Mouse (Mus musculus): Measurements from ENCODE around the gene Sult2b1. TPM values are rescaled to one million over a fixed set of nuclear protein-coding genes. Genes with fewer than 3 reads are reported as not detected.

The Sult2b1 gene
- polyA plus RNA-seq, 1 experiment from 2014 or later: 1.4 TPM

DNA sequence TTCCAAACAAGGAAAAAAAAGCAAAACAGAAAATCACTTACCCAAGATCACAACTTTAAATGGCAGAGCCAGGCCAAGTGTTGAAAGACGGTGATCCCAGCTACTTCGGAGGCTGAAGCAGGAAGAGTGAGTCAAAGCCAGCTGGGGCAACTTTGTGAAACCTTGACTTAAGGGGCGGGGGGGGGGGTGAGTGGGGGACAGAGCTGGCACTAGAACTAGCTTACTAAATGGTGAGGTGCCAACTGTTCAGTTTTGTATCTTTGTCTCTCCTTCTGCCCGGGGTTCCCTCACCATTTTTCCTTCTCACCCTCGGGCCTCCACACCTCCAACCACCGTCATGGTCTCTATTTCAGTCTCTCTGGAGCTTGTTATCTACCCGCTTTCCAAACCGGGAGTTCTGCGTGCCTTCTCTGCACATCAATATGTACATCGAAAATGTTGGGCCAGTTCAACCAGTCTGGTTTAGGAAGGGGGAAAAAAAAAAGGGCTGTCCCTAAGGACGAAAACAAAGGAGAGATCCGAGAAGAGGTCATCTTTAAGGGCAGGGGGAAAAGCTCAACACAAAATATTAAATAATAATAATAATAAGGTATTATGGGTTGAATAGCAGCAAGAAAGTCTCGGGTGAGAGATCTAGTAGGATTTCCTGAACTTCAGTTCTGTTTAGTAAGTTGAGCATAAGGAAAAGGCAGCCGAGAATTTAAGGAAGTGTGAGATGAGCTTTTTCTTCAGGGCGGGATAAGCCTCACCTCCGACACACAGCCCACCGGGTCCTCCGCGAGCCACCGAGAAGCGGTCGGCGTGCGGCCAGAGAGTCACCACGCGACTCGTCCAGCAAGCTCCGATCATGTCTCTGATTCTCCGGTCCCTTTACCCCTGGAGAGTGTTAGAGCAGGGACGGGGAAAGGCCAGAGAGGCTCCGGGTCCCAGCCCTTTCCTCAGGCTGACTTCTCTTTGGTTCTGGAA lies 67.2 kb downstream of the Sult2b1 start:
- no peak for DNase-seq (ENCODE audit: low spot score)
- WGBS: 10% methylated on average over 31 of the region's 31 CpGs
- H3K27ac ChIP-seq (ENCODE audit: low read depth, low read length): 0 out of 2 replicates have a peak overlapping the region, but pooled peaks have one; percentile 51
- peaks cover 19% of the 10 kb centered on the region for H3K36me3 ChIP-seq (ENCODE audit: control insufficient read depth, insufficient read depth, low read length)
- peak overlapping the region; percentile 62 for H3K4me2 ChIP-seq (ENCODE audit: low read depth, low read length, severe bottlenecking)
- H3K9ac ChIP-seq (ENCODE audit: low read length): peak overlapping the region; percentile 89
- ATAC-seq (replicated peaks; ENCODE audit: low FRiP score): peak; percentile 13
- no peaks in the 10 kb centered on the region for H3K27me3 ChIP-seq (ENCODE audit: control insufficient read depth, insufficient read depth, low read length)
- peak overlapping the region; percentile 92 for H3K4me3 ChIP-seq (ENCODE audit: low read depth, low read length)
- no peaks in the 10 kb centered on the region for H3K9me3 ChIP-seq (ENCODE audit: control insufficient read depth, low read length)
- peaks cover 25% of the 10 kb centered on the region for H3K4me1 ChIP-seq (replicated peaks; ENCODE audit: control insufficient read depth, insufficient read depth, low read length)

DNA sequence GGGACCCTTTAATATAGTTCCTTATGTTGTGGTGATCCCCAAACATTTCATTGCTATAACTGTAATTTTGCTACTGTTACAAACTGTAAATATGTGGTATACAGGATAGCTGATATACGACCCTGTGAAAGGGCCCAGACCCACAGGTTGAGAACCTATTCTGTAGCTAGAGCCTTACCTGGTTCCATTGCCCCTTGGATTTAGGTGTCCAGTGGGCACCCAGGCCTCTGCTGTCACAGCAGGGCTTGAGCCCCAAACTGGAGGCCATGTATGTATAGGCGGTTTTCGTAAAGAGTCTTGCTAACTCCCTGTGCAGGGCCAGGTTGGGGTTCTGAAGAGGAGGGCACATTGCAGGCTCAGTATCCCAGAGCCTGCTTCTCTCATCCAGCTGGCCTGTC lies 68.0 kb downstream of the Sult2b1 start:
- no peaks in the 10 kb centered on the region for H3K9me3 ChIP-seq (ENCODE audit: control insufficient read depth, low read length)
- DNase-seq (ENCODE audit: low spot score) (no peak), ATAC-seq (replicated peaks; ENCODE audit: low FRiP score) (no peak)
- H3K4me3 ChIP-seq (ENCODE audit: low read depth, low read length): peak overlapping the region; percentile 92; the same call in 1 of the 2 replicates
- peaks cover 25% of the 10 kb centered on the region for H3K4me1 ChIP-seq (replicated peaks; ENCODE audit: control insufficient read depth, insufficient read depth, low read length)
- no peaks in the 10 kb centered on the region for H3K27me3 ChIP-seq (ENCODE audit: control insufficient read depth, insufficient read depth, low read length)
- H3K27ac ChIP-seq (ENCODE audit: low read depth, low read length): no peak overlapping the region
- H3K9ac ChIP-seq (ENCODE audit: low read length): no peak overlapping the region
- WGBS: 87% methylated on average over 3 of the region's 3 CpGs
- H3K36me3 ChIP-seq (ENCODE audit: control insufficient read depth, insufficient read depth, low read length): peaks cover 21% of the 10 kb centered on the region
- H3K4me2 ChIP-seq (ENCODE audit: low read depth, low read length, severe bottlenecking): no peak overlapping the region; the same call in 1 of the 2 replicates

DNA sequence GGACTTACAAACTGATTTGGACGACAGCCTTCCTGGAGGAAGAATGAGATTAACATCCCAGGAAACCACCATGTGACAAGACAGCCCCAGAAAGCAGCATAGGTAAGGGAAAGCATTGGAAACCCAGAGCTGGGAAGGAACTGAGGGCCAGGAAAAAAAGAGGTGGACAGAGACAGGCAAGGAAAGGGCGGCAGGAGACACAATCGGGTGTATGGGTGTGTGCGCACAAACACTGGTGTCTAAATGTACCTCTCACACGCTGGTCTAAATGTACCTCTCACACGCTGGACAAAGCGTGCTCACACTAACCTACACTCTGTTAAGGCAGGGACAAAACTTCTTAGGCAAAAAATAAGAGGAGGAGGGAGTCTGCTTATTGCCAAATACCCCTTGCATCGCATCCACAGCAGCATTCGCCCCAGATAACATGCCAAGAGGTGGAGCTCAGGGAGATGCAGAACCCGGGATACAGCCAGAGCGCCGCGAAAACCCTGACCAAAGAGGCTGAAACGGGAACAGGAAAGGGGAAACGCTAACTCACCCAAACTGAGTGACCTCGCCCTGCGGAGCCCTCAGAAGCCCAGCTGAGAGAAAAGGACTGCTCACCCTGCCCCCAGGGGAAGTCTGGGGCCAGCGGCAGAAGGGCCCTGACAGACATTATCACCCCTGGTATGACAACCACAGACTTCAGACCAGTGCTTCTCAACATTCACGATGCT lies 68.6 kb downstream of the Sult2b1 start:
- peaks cover 21% of the 10 kb centered on the region for H3K36me3 ChIP-seq (ENCODE audit: control insufficient read depth, insufficient read depth, low read length)
- peaks cover 25% of the 10 kb centered on the region for H3K4me1 ChIP-seq (replicated peaks; ENCODE audit: control insufficient read depth, insufficient read depth, low read length)
- ATAC-seq (replicated peaks; ENCODE audit: low FRiP score): no peak
- peak overlapping the region; percentile 85; the same call in 1 of the 2 replicates for H3K4me2 ChIP-seq (ENCODE audit: low read depth, low read length, severe bottlenecking)
- no peak overlapping the region for H3K27ac ChIP-seq (ENCODE audit: low read depth, low read length)
- H3K27me3 ChIP-seq (ENCODE audit: control insufficient read depth, insufficient read depth, low read length): no peaks in the 10 kb centered on the region
- DNase-seq (ENCODE audit: low spot score): peak; percentile 52
- H3K9ac ChIP-seq (ENCODE audit: low read length): no peak overlapping the region
- H3K4me3 ChIP-seq (ENCODE audit: low read depth, low read length): peak overlapping the region; percentile 60; the same call in 1 of the 2 replicates
- no peaks in the 10 kb centered on the region for H3K9me3 ChIP-seq (ENCODE audit: control insufficient read depth, low read length)
- WGBS: 88% methylated on average over 19 of the region's 19 CpGs

DNA sequence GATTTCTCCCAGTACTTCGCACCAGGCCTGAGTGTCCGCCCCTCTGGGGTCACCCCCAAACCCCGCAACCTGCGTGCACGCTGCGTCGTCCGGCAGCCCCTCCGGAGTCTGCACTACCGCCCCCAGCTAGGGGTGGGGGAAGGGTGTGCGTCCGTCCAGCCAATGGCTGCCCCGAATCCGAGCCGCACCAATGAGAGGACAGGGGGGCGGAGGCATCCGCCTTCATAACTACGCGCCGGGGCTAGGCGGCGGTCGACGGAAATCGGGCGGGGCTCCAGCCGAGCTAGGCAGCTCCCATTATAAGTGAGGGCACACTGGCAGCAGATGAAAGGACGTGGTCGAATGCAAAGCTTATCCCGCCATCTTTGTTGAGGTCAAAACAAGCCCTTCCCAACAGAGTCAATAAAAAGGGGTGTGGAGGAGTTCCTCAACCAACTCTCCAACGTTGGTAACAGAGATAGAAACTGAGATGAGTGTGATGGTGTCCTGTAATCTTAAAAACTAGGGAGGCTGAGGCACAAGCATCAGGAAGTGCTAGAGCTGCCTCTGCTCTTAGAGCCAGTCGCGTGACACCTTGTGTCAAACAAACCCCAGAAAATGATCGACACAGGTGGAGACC lies 69.3 kb downstream of the Sult2b1 start, which contains the start of gene Rpl18:
Rpl18 (plus strand) TSS at position 368 of the 619 bp plus-strand sequence.
- Histone ChIP-seq H3K4me1 (replicated peaks; ENCODE audit: control insufficient read depth, insufficient read depth, low read length) (peaks cover 25% of the 10 kb centered on the region), H3K4me3 (ENCODE audit: low read depth, low read length) (peak within 1 kb of the TSS; percentile 60), H3K27me3 (ENCODE audit: control insufficient read depth, insufficient read depth, low read length) (no peaks in the 10 kb centered on the region), H3K9me3 (ENCODE audit: control insufficient read depth, low read length) (no peaks in the 10 kb centered on the region), H3K9ac (ENCODE audit: low read length) (peak within 1 kb of the TSS; percentile 62), H3K4me2 (ENCODE audit: low read depth, low read length, severe bottlenecking) (peak within 1 kb of the TSS; percentile 85), H3K27ac (ENCODE audit: low read depth, low read length) (0 out of 2 replicates have a peak within 1 kb of the TSS, but pooled peaks have one; percentile 21), H3K36me3 (ENCODE audit: control insufficient read depth, insufficient read depth, low read length) (peaks cover 26% of the 10 kb centered on the region; the same call in 1 of the 2 replicates)
- WGBS: 8% methylated on average over 34 of the region's 34 CpGs
- ATAC-seq (replicated peaks; ENCODE audit: low FRiP score) (peak; percentile 92), DNase-seq (ENCODE audit: low spot score) (peak; percentile 97)

DNA sequence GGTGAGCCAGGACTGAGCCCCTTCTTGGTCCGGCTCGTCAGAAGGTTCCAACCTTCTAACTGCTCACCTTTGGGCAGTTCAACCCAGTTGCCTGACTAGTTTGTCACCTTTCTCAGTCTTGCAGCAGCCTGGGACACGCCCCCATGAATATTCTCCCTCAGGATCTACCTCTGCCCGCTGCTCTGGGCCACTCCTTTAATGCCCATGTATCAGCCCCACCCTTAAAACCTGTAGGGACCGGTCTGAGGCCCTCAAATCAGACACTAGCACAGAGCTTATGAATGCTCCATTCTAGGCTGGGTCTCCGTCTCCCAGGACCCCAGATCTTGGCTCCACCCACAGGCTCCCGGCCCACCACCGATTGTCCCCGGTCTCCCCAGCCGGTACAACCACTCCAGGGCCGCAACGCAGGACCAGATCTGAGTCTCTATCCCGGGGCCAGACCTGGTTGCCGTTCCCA lies 69.8 kb downstream of the Sult2b1 start:
- no peak for DNase-seq (ENCODE audit: low spot score)
- no peaks in the 10 kb centered on the region for H3K9me3 ChIP-seq (ENCODE audit: control insufficient read depth, low read length)
- WGBS: 12% methylated on average over 14 of the region's 14 CpGs
- peak overlapping the region; percentile 62 for H3K9ac ChIP-seq (ENCODE audit: low read length)
- H3K4me2 ChIP-seq (ENCODE audit: low read depth, low read length, severe bottlenecking): peak overlapping the region; percentile 85
- no peak for ATAC-seq (replicated peaks; ENCODE audit: low FRiP score)
- H3K27me3 ChIP-seq (ENCODE audit: control insufficient read depth, insufficient read depth, low read length): no peaks in the 10 kb centered on the region
- H3K4me1 ChIP-seq (replicated peaks; ENCODE audit: control insufficient read depth, insufficient read depth, low read length): peaks cover 25% of the 10 kb centered on the region
- H3K4me3 ChIP-seq (ENCODE audit: low read depth, low read length): peak overlapping the region; percentile 60
- H3K36me3 ChIP-seq (ENCODE audit: control insufficient read depth, insufficient read depth, low read length): peaks cover 23% of the 10 kb centered on the region; the same call in 1 of the 2 replicates
- no peak overlapping the region for H3K27ac ChIP-seq (ENCODE audit: low read depth, low read length)

DNA sequence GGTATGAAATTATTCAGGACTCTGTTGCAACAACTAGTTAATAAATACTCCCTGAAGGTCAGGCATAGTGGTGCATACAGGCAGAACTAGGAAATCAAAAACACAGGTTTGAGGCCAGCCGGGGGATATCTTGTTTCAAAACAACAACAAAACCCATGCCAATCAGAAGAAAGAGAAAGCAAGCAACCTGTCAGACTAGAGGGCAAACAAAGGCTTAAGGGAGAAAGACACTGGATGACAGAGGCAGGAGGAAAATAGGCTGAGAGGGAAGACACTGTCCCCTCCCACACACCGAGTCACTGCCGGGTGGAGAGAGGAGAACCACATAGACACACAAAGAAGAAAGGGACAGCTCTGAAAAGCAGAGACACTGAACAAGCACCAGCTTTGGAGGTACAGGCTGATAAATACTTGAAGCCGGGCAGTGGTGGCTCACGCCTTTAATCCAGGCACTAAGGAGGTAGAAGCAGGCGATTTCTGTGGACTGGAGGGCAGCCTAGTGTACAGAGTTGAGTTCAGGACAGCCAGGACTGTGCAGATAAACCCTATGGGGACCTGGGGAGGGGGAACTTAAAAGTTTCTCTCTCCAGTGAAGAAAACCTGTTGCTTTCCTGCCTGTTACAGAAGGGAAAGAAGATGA lies 70.5 kb downstream of the Sult2b1 start:
- Histone ChIP-seq H3K27me3 (ENCODE audit: control insufficient read depth, insufficient read depth, low read length) (no peaks in the 10 kb centered on the region), H3K4me3 (ENCODE audit: low read depth, low read length) (peak overlapping the region; percentile 60), H3K4me2 (ENCODE audit: low read depth, low read length, severe bottlenecking) (peak overlapping the region; percentile 85; the same call in 1 of the 2 replicates), H3K9me3 (ENCODE audit: control insufficient read depth, low read length) (no peaks in the 10 kb centered on the region), H3K36me3 (ENCODE audit: control insufficient read depth, insufficient read depth, low read length) (peaks cover 18% of the 10 kb centered on the region; the same call in 1 of the 2 replicates), H3K4me1 (replicated peaks; ENCODE audit: control insufficient read depth, insufficient read depth, low read length) (peaks cover 24% of the 10 kb centered on the region), H3K27ac (ENCODE audit: low read depth, low read length) (no peak overlapping the region), H3K9ac (ENCODE audit: low read length) (no peak overlapping the region; the same call in 1 of the 2 replicates)
- DNase-seq (ENCODE audit: low spot score): no peak
- 78% methylated on average over 6 of the region's 6 CpGs for WGBS
- no peak for ATAC-seq (replicated peaks; ENCODE audit: low FRiP score)

DNA sequence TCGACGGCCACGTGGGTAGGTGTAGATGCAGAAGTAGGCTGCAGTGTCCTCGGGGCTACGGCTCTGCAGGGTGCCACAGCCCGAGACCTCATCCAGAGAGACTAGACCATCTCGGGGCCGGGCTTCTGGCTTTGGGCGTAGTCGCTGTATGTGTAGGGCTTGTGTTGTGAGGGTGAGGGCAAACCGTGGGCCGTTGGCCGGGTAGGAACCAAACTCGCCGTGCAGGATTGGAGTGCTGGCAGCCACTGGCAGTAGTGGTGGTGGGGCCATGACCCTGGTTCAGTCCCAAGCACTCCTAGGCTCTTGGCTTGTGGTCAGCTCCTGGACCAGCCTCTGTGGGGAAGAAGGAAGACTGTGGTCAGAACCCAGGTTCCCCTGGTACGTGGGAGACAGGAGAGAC lies 71.1 kb downstream of the Sult2b1 start:
- Histone ChIP-seq H3K4me3 (ENCODE audit: low read depth, low read length) (no peak overlapping the region), H3K27ac (ENCODE audit: low read depth, low read length) (no peak overlapping the region), H3K36me3 (ENCODE audit: control insufficient read depth, insufficient read depth, low read length) (peaks cover 18% of the 10 kb centered on the region; the same call in 1 of the 2 replicates), H3K4me2 (ENCODE audit: low read depth, low read length, severe bottlenecking) (no peak overlapping the region), H3K4me1 (replicated peaks; ENCODE audit: control insufficient read depth, insufficient read depth, low read length) (peaks cover 22% of the 10 kb centered on the region), H3K9me3 (ENCODE audit: control insufficient read depth, low read length) (no peaks in the 10 kb centered on the region), H3K9ac (ENCODE audit: low read length) (no peak overlapping the region), H3K27me3 (ENCODE audit: control insufficient read depth, insufficient read depth, low read length) (no peaks in the 10 kb centered on the region)
- DNase-seq (ENCODE audit: low spot score) (no peak), ATAC-seq (replicated peaks; ENCODE audit: low FRiP score) (no peak)
- 95% methylated on average over 16 of the region's 16 CpGs for WGBS
